Mouse (Mus musculus): Measurements from ENCODE around the gene Dhx40.

DNA sequence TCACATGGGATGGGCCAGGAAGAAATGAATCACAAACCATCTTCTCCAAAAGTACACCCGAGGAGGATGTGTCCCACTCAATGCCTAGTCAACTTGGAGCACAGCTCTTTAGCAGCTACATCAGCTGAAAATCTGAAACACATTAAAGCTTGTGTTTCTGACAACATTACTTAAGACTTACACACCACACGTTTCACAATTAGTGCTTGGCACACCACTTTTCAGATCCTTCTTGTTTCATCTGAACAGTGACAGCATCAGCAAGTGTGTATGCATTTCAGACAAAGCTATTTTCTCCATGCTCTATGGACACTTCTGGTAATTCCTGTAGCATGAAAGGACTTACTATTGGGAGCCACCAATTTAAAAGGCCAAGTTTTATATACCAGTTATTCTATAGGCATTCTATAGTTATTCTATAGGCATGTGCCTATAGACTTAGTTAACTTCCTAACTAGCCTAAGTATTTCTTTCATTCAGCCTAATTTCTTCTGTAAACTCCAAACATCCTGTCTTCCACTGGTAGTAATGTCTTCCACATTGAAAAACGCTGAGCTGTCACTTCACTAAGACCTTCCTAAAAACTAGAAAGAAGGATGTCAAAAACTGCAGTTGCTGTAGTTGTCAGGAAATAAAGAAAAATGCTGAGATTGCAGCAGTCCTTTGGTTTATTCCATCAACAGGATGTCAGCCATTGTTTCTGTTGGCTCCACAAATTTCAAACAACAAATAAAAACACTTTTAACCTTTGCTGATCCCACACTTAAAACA lies 61.7 kb downstream of the Dhx40 start:
- TF ChIP-seq MYOD1 (IDR thresholded peaks at IDR 0.05; ENCODE audit: control insufficient read depth, insufficient read length, low read depth) = no peak
- TF ChIP-seq CTCF (IDR thresholded peaks at IDR 0.05; ENCODE audit: control insufficient read depth, insufficient read depth, insufficient read length) = no peak
- TF ChIP-seq MAX (IDR thresholded peaks at IDR 0.05) = no peak
- no peak for TF ChIP-seq MYOG (IDR thresholded peaks at IDR 0.05; ENCODE audit: control insufficient read depth, extremely low read depth, insufficient read length)
- no peak for TF ChIP-seq USF1 (IDR thresholded peaks at IDR 0.05; ENCODE audit: low read depth)
- TF ChIP-seq CEBPB (IDR thresholded peaks at IDR 0.05; ENCODE audit: low read depth) = no peak
- TF ChIP-seq FOSL1 (IDR thresholded peaks at IDR 0.05; ENCODE audit: insufficient read depth, low read length, poor library complexity, severe bottlenecking) = no peak

Measured in C2C12 (cell line).